Mouse (Mus musculus) G1E (cell line): Measurements from ENCODE around the gene Apom.

Experiments used
- CTCF ChIP-seq: IDR thresholded peaks from 2 replicates; pipeline ENCODE4 v1.5.1; 2012; ENCODE audit warnings: low read depth, low read length, inconsistent platforms, mixed read lengths
- TAL1 ChIP-seq: conservative IDR thresholded peaks from 2 replicates; pipeline ENCODE4 v1.6.1; 2012; ENCODE audit warnings: low read depth, low read length, inconsistent platforms, mixed read lengths

- TF ChIP-seq TAL1 = no peak
- no peak for TF ChIP-seq CTCF
These were observed 51.6 kb downstream of the Apom start for GRCm38 (mm10) chr17:35080248-35080647.
